Mouse (Mus musculus) hindbrain, embryonic 14.5 days (tissue): ENCODE measurements at regions not wholly inside any gene's neighbourhood (a gene's known extent, or its start where the extent isn't known, plus 50 kb on each side); places are given as distances from the start of the nearest gene placed in this dataset.

ENCODE experiments used
- ATAC-seq: fragments of 200-750 bp; cut with Nextera tagmentation; 2 replicates; pipeline ENCODE4 v1.8.0; 2017; ENCODE audit warnings: moderate number of reproducible peaks, mild to moderate bottlenecking, moderate TSS enrichment, moderate library complexity; ENCODE audit not compliant: low FRiP score
- DNase-seq: peaks from one replicate; pipeline ENCODE4 v3.0.0-alpha.2; 2015; ENCODE audit warnings: low spot score
- H3K27ac ChIP-seq: fragments of 300-500 bp; sonication (generic); 2 replicates; pipeline ENCODE4 v1.5.1; 2014; ENCODE audit warnings: mild to moderate bottlenecking, moderate library complexity
- H3K27me3 ChIP-seq: fragments of 300-500 bp; sonication (generic); 2 replicates; pipeline ENCODE4 v1.6.1; 2014; ENCODE audit warnings: mild to moderate bottlenecking, low read length, mixed read lengths; ENCODE audit not compliant: control insufficient read depth, insufficient read depth
- H3K36me3 ChIP-seq: fragments of 300-500 bp; sonication (generic); replicated peaks from 2 replicates; pipeline ENCODE4 v1.6.1; 2014; ENCODE audit not compliant: control insufficient read depth, insufficient read depth
- H3K4me1 ChIP-seq: fragments of 300-500 bp; sonication (generic); replicated peaks from 2 replicates; pipeline ENCODE4 v1.6.1; 2014; ENCODE audit warnings: antibody characterized with exemption, low read length, mixed read lengths; ENCODE audit not compliant: control insufficient read depth, insufficient read depth
- H3K4me2 ChIP-seq: fragments of 300-500 bp; sonication (generic); replicated peaks from 2 replicates; pipeline ENCODE4 v1.6.1; 2014; ENCODE audit warnings: mild to moderate bottlenecking, moderate library complexity
- H3K4me3 ChIP-seq: fragments of 300-500 bp; sonication (generic); replicated peaks from 2 replicates; pipeline ENCODE4 v1.5.1; 2014; ENCODE audit warnings: mild to moderate bottlenecking, low read length
- H3K9ac ChIP-seq: fragments of 300-500 bp; sonication (generic); 2 replicates; pipeline ENCODE4 v1.6.1; 2014
- H3K9me3 ChIP-seq: fragments of 300-500 bp; sonication (generic); 2 replicates; pipeline ENCODE4 v1.6.1; 2016; ENCODE audit warnings: low read length; ENCODE audit not compliant: control insufficient read depth
- WGBS: fragments of 180-500 bp; shearing (Covaris S2); extraction: QIAGEN DNeasy Blood & Tissue Kit; methylation state at CpG from one replicate; pipeline ENCODE4 v1.1.7; 2014; 5-methylcytosine and 5-hydroxymethylcytosine counted together

DNA sequence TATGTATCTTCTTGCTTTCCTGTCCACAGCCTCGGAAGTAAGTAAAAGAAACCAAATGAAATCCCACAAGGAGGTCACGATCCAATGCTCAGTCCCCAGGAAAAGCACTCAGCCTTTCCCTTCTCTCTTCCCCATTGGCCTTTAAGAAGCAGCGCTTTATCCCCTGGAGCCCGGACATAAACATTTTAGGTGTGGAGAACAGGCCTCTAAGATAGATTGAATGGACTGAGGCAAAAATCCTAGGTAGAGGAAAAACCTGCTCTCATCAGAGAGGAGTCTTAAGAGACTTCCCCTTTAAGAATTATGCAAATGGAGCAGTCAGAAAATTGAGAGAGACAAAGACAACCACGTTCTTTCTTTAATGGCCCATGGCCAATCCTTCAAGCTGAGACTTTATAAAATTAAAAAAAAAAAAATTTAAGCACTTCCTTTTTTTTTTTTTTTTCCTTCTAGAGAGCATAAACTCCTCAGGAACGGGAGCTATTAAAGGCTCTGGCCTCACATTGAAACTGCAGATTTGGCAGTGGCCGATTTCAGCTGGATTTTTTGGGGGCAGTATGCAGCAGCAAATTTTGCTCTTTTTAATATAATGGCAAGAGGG, 1020.5 kb downstream of the 9330182O14Rik start:
- ATAC-seq, result no peak
- WGBS, result 26% methylated on average over 7 of the region's 7 CpGs
- peak overlapping the region; percentile 40 for H3K27ac ChIP-seq

DNA sequence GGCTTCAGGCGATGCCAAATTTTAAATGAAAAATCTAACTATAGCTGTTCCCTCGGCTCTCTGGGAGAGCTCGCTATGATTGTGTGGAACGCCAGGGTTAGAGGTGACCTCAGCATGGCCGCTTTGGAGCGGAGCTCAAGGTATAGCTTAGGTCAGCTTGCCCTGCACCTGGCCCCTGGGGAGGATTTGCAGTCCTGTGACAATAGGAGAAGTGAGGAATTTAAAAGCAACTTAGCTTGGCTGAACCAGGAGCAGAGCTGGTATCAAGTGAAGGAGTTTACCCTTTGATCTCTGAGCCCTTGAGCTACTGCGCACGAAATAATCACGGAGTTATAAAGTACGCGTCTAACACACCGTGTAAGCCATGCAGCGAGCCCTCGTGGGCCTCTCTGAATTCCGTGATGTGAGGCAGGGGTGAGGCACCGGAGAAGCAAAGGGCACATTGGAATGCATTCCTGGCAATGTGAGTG, 1021.0 kb downstream of the 9330182O14Rik start:
- peaks cover 10% of the 10 kb centered on the region for H3K4me1 ChIP-seq
- no peaks in the 10 kb centered on the region for H3K27me3 ChIP-seq
- H3K9ac ChIP-seq, result peak overlapping the region; percentile 44
- DNase-seq (peak; percentile 52), ATAC-seq (peak; percentile 78; the same call in 1 of the 2 replicates)
- WGBS, result 5% methylated on average over 16 of the region's 16 CpGs
- peak overlapping the region; percentile 40 for H3K27ac ChIP-seq
- H3K36me3 ChIP-seq, result no peaks in the 10 kb centered on the region
- H3K4me3 ChIP-seq, result peak overlapping the region; percentile 18
- H3K4me2 ChIP-seq, result peak overlapping the region; percentile 61
- no peaks in the 10 kb centered on the region for H3K9me3 ChIP-seq

More for the DNA sequence above, 1020.5 kb downstream of the 9330182O14Rik start:
- peak; percentile 51 for DNase-seq
- H3K4me3 ChIP-seq, result peak overlapping the region; percentile 18; the same call in 1 of the 2 replicates
- H3K27me3 ChIP-seq, result no peaks in the 10 kb centered on the region
- no peaks in the 10 kb centered on the region for H3K36me3 ChIP-seq
- peak overlapping the region; percentile 44 for H3K9ac ChIP-seq
- H3K4me1 ChIP-seq, result peaks cover 10% of the 10 kb centered on the region
- peak overlapping the region; percentile 61 for H3K4me2 ChIP-seq
- no peaks in the 10 kb centered on the region for H3K9me3 ChIP-seq

- Histone ChIP-seq H3K9ac (no peak overlapping the region), H3K9me3 (no peaks in the 10 kb centered on the region), H3K27me3 (no peaks in the 10 kb centered on the region), H3K36me3 (no peaks in the 10 kb centered on the region), H3K4me3 (no peak overlapping the region), H3K4me2 (no peak overlapping the region), H3K27ac (no peak overlapping the region), H3K4me1 (peaks cover 10% of the 10 kb centered on the region)
- ATAC-seq (no peak), DNase-seq (no peak)
Observed at GRCm38 (mm10) chr15:41157802-41158201, 1023.6 kb downstream of the 9330182O14Rik start.

DNA sequence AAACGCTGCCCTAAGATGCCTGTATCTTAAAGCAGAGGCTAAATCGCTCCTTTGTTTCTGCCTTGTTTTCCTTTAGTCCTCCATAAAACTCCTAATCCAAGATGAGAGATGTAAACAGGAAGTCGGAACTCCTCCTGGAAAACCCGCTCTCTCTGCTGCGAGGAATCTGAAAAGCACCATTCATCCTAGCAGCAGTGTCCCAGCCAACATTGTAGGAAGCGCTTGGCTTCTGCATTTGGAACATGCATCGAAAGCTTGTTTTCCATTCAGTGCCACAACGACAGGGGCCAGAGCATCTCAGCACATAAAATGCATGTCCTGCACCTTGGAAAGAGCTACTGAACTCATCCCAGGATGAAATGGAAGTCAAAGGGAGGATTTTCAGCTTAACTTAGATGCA, 1028.1 kb downstream of the 9330182O14Rik start:
- Histone ChIP-seq H3K4me3 (no peak overlapping the region), H3K9ac (no peak overlapping the region), H3K27ac (no peak overlapping the region), H3K4me2 (peak overlapping the region; percentile 6; the same call in 1 of the 2 replicates), H3K27me3 (no peaks in the 10 kb centered on the region), H3K4me1 (no peaks in the 10 kb centered on the region), H3K9me3 (no peaks in the 10 kb centered on the region), H3K36me3 (no peaks in the 10 kb centered on the region)
- DNase-seq (no peak), ATAC-seq (no peak)
- WGBS, result 33% methylated on average over 8 of the region's 8 CpGs

DNA sequence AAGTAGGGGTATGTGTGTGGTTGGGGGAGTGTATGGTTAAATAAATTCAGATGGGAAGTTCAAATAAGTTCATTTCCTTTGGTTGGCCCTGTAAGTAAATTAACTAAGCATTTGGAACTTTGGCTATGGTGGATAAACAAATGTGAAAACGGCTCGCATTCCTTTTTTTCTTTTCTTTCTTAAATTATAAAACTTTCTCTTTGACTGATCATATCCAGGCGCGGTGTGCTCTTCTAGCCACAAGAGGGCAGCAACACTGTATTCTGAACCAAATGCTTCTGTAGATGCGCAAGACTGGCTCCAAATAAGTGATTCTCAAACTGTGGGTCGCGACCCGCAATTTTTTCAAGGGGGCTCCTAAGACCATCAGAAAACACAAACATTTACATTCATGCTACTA, 1028.6 kb downstream of the 9330182O14Rik start:
- no peaks in the 10 kb centered on the region for H3K36me3 ChIP-seq
- H3K27me3 ChIP-seq, result no peaks in the 10 kb centered on the region
- 0 out of 2 replicates have a peak overlapping the region, but pooled peaks have one; percentile 6 for H3K4me2 ChIP-seq
- H3K27ac ChIP-seq, result no peak overlapping the region
- no peaks in the 10 kb centered on the region for H3K9me3 ChIP-seq
- H3K4me1 ChIP-seq, result no peaks in the 10 kb centered on the region
- ATAC-seq (peak; percentile 57; the same call in 1 of the 2 replicates), DNase-seq (peak; percentile 83)
- no peak overlapping the region for H3K4me3 ChIP-seq
- no peak overlapping the region for H3K9ac ChIP-seq
- WGBS, result 2% methylated on average over 8 of the region's 8 CpGs

- Histone ChIP-seq H3K4me3 (0 out of 2 replicates have a peak overlapping the region, but pooled peaks have one; percentile 12), H3K9ac (no peak overlapping the region), H3K36me3 (no peaks in the 10 kb centered on the region), H3K27me3 (no peaks in the 10 kb centered on the region), H3K9me3 (no peaks in the 10 kb centered on the region), H3K4me1 (no peaks in the 10 kb centered on the region), H3K27ac (no peak overlapping the region), H3K4me2 (peak overlapping the region; percentile 49)
- DNase-seq, result peak; percentile 84
- ATAC-seq, result peak; percentile 60; the same call in 1 of the 2 replicates
- 20% methylated on average over 8 of the region's 8 CpGs for WGBS
Observed at GRCm38 (mm10) chr15:41163643-41164358, 1029.6 kb downstream of the 9330182O14Rik start.

DNA sequence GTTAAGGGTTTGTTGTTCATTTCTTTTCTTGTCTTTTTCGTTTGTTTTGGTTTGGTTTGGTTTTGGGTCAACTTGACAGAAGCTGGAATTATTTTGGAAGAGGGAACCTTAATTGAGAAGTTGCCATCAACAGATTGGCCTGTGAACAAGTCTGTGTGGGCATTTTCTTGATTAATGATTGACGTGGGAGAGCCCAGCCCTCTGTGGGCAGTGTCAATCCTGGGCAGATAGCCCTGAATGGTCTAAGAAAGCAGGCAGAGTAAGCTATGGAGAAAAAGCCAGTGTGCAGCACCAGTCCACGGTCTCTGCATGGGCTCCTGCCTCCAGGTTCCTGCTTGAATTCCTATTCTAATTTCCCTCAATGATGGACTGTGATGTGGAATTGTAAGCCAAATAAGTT, 1031.4 kb downstream of the 9330182O14Rik start:
- 92% methylated on average over 3 of the region's 3 CpGs for WGBS
- Histone ChIP-seq H3K27ac (no peak overlapping the region), H3K27me3 (no peaks in the 10 kb centered on the region), H3K4me1 (no peaks in the 10 kb centered on the region), H3K9me3 (no peaks in the 10 kb centered on the region), H3K36me3 (no peaks in the 10 kb centered on the region), H3K9ac (no peak overlapping the region), H3K4me3 (no peak overlapping the region), H3K4me2 (no peak overlapping the region)
- no peak for ATAC-seq
- DNase-seq, result no peak

DNA sequence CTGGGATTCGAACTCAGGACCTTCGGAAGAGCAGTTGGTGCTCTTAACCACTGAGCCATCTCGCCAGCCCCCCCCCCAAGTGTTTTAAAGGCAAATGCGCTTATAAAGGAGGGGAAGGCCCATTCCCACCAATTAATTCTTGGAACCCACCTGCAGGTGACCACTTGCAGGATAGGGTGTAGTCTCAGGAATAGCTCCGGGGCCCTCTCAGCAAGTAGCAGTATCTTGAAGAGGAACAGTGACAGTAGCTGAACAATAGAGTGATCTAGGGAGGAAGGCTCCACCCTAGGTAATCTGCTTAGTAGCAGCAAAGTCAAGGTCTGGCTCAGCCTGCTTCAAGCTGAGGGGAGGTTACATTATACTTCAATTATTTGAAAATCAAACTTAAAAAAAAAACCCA, 1056.6 kb downstream of the 9330182O14Rik start:
- H3K36me3 ChIP-seq, result no peaks in the 10 kb centered on the region
- no peaks in the 10 kb centered on the region for H3K27me3 ChIP-seq
- no peaks in the 10 kb centered on the region for H3K9me3 ChIP-seq
- DNase-seq (no peak), ATAC-seq (no peak)
- 85% methylated on average over 5 of the region's 5 CpGs for WGBS
- no peak overlapping the region for H3K4me3 ChIP-seq
- H3K4me1 ChIP-seq, result no peaks in the 10 kb centered on the region
- no peak overlapping the region for H3K9ac ChIP-seq
- H3K4me2 ChIP-seq, result no peak overlapping the region
- H3K27ac ChIP-seq, result no peak overlapping the region

- Histone ChIP-seq H3K9me3 (no peaks in the 10 kb centered on the region), H3K36me3 (no peaks in the 10 kb centered on the region), H3K4me1 (no peaks in the 10 kb centered on the region), H3K4me2 (no peak overlapping the region), H3K27me3 (no peaks in the 10 kb centered on the region), H3K4me3 (no peak overlapping the region), H3K9ac (no peak overlapping the region), H3K27ac (no peak overlapping the region)
- ATAC-seq (peak; percentile 60; the same call in 1 of the 2 replicates), DNase-seq (peak; percentile 84)
- 27% methylated on average over 3 of the region's 3 CpGs for WGBS
Observed at GRCm38 (mm10) chr15:41193240-41193639, 1059.1 kb downstream of the 9330182O14Rik start.
